Mouse (Mus musculus) Patski (cell line): ENCODE measurements around the gene Prox2. TPM values are rescaled to one million over a fixed set of nuclear protein-coding genes. Genes with fewer than 3 reads are reported as not detected.

Experiments used
- ATAC-seq: fragments of 100-300 bp; one replicate; pipeline ENCODE4 v1.8.0; 2021
- CTCF ChIA-PET: fragments of 350-600 bp; sonication (Branson Sonifier 250); formaldehyde crosslinking; loops from one replicate; lab custom pipeline; 2022; ENCODE audit warnings: inconsistent platforms; lab: Charles Lee
- POLR2A ChIA-PET: fragments of 350-600 bp; sonication (Branson Sonifier 250); formaldehyde crosslinking; loops from one replicate; lab custom pipeline; 2022; ENCODE audit warnings: antibody characterized with exemption, inconsistent platforms; lab: Charles Lee
- DNase-seq: peaks from one replicate; pipeline ENCODE4 v3.0.0-alpha.2; 2011; ENCODE audit warnings: low read depth, low spot score
- H3K27me3 ChIP-seq: fragments of 371-371 bp; one replicate; pipeline ENCODE4 v1.5.1; 2021
- CTCF ChIP-seq: fragments of 100-300 bp; IDR thresholded peaks from one replicate; pipeline ENCODE4 v1.5.1; 2021
- in situ Hi-C: fragments of 300-500 bp; cut with MboI; formaldehyde crosslinking; loops from 3 replicates; pipeline ENCODE4 v1.11.1; 2018; ENCODE audit warnings: low pct_unique_long_range_greater_than_20kb, mixed read lengths
- polyA plus RNA-seq: library from polyadenylated mRNA; unstranded; gene quantifications from one replicate; pipeline ENCODE4 v1.2.3, GENCODE M21; 2021

Gene Prox2
- polyA plus RNA-seq: 2.7 TPM

DNA sequence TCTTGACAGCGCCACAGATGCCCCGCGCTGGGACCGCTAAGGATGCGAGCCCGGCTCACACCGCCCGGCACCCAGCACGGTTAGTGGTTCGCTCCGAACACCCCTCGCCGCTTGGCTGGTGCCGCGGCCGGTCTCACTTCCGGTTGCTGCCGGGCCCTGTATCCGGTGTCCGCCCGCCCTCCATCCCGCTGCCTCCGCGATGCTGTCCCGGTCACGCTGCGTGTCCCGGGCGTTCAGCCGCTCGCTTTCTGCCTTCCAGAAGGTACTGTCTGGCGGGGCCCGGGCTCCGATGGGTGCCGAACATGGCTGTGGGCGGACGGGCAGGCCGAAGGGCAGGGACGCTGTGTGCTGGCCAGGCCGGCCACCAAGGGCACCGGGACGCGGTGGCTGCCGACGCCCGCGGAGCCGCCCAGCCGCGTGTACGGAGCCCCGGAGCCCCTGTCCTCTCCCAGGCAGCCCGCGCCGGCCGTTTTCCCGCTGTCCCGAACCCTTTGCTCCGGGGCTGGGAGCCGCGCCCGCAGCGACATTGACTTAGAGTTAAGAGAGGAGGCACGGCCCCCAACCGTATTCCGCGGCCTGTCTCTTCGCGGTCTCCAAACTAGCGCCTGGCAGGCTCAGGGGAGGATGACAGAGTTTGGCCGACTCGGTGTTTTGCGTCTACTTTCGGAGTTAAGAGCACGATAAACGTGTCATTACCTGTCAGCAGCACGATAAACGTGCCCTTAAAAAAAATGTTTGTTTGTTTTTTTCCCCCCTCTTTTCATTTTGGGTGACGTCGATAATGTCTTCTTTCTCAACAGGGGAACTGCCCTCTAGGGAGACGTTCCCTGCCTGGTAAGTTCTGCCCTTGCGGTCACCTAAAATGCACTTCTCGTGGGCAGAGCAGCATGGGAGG lies at the start of gene Prox2, which contains the start of gene Dlst:
Gene Prox2 (minus strand): TSS at position 62 of the 895 bp plus-strand sequence.
Gene Dlst (plus strand): TSS at position 136 of the 895 bp plus-strand sequence.
- no peaks in the 10 kb centered on the region for H3K27me3 ChIP-seq
- CTCF ChIA-PET: interaction anchor here (1.9 kb wide), 1 partner anchor 19 kb away, joined by 7 read pairs; no protein-coding TSS in a partner anchor
- in situ Hi-C loops: no loop called here
- ATAC-seq: peak; percentile 79
- POLR2A ChIA-PET: interaction anchor here (1.0 kb wide), 1 partner anchor 19 kb away, joined by 3 read pairs; no protein-coding TSS in a partner anchor
- TF ChIP-seq CTCF: no peak
- no peak for DNase-seq

DNA sequence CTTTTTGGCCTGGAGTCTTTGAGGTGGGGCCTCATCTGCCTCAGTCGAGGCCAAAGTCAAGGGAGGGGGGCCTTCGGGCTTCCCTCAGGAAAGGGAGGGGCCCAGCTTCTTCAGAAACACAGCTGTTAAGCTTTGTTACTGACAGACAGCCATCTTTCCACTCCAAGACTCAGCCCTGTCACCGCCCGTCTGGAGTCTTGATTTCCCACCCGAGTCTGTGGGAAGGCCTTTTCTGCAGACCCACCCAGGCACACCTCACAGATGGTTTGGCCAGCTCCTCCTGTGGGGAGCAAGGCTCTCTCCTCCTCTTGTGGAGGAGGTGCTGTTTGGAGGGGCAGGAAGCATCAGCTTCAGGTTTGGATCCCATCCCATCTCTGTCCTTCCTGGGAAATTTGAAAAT lies 49.0 kb upstream of the Prox2 start:
- in situ Hi-C loops: no loop called here
- CTCF ChIA-PET: no interaction called here
- ATAC-seq (no peak), DNase-seq (no peak)
- no peak for TF ChIP-seq CTCF
- H3K27me3 ChIP-seq: no peaks in the 10 kb centered on the region
- POLR2A ChIA-PET: no interaction called here

DNA sequence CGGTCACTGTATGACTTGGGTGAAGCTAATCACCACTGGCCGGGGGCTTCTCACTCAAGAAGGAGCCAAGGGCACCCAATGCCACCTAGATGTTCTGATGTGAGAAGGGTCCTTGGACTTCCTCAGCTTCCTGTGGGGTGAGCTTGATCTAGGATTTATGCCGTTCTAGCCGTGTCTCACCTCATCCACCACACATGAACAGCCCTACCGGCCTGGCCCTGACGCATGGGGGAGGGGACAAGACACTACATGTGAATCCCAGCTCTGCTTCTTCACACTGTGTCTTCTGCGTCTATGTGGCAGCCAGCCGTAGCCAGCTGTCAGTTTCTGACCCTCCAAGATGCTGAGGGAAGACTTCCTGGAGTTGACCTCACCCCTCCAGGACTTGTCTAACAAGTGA lies 48.2 kb upstream of the Prox2 start:
- DNase-seq (no peak), ATAC-seq (no peak)
- CTCF ChIA-PET: no interaction called here
- no peak for TF ChIP-seq CTCF
- in situ Hi-C loops: no loop called here
- H3K27me3 ChIP-seq: no peaks in the 10 kb centered on the region
- POLR2A ChIA-PET: no interaction called here

DNA sequence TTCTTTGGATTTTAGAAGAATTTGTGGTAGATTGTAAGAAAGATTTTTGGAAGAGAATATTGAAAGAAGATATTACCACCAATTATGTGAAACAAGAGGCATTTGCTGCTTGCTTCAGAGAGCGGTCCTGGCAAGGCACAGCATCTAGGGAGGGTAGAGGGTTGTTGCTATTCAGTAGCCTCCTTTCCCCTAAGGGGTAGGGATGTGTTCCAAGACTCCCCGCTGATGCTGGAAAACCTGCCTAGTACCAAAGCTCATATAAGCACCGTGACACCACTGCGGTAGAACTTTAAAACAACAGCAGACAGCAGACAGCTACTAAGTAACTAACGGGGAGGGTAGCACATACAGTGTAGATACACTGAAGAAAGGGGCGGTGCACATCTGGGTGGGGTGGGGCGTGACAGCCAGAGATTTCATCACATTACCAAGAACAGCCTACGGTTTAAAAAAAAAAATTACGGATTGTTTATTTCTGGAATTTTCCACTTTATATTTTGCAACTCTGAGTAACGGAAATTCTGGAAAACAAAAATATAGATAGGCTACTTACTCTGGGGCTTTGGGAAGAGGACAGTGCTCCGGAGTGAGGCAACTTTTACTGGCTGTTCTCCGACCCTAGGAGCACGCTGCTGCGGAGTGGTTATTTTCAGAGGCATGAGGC lies 47.4 kb upstream of the Prox2 start:
- DNase-seq (no peak), ATAC-seq (no peak)
- POLR2A ChIA-PET: no interaction called here
- no peak for TF ChIP-seq CTCF
- in situ Hi-C loops: no loop called here
- no peaks in the 10 kb centered on the region for H3K27me3 ChIP-seq
- CTCF ChIA-PET: no interaction called here

DNA sequence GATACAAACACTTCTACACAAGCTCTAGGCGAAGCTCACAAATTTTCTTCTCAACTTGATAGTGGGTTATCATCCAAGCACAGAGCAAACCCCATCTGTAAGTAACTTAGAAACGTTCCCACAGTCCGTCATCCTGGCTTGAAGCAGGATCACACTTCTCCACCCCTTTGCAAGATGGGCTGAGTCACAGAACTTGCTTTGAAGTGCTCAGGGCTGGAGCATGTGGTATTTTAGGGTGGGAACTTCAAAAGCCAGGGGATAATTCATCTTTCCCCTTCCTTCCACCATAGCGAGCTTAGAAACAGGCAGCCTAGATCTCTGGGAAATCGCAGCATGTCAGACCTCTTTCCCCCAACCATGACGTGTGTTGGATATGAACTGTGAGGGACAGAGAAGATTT lies 45.8 kb upstream of the Prox2 start:
- in situ Hi-C loops: no loop called here
- no peak for TF ChIP-seq CTCF
- ATAC-seq (no peak), DNase-seq (no peak)
- H3K27me3 ChIP-seq: no peaks in the 10 kb centered on the region
- POLR2A ChIA-PET: no interaction called here
- CTCF ChIA-PET: no interaction called here

DNA sequence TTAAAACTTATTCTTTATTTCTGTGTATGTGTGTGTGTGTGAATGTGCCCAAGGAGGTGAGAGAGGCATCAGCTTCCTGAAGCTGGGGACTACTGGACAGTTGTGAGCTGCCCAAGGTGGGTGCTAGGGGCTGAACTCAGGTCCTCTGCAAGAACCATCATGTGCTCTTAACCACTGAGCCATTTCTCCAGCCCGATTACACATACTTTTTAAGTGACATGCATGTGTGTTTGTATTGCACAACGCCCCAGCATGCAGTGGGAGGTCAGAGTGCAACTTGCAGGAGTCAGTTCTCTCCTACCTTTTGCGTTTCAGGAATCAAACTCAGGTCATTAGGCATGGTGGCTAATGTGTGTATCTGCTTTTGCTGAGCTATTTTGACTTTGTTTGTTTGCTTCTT lies 42.5 kb upstream of the Prox2 start:
- CTCF ChIA-PET: interaction anchor here (1.2 kb wide), 1 partner anchor 13 kb away, joined by 4 read pairs; no protein-coding TSS in a partner anchor
- no peak for TF ChIP-seq CTCF
- no peak for DNase-seq
- POLR2A ChIA-PET: no interaction called here
- no peak for ATAC-seq
- in situ Hi-C loops: no loop called here
- no peaks in the 10 kb centered on the region for H3K27me3 ChIP-seq

DNA sequence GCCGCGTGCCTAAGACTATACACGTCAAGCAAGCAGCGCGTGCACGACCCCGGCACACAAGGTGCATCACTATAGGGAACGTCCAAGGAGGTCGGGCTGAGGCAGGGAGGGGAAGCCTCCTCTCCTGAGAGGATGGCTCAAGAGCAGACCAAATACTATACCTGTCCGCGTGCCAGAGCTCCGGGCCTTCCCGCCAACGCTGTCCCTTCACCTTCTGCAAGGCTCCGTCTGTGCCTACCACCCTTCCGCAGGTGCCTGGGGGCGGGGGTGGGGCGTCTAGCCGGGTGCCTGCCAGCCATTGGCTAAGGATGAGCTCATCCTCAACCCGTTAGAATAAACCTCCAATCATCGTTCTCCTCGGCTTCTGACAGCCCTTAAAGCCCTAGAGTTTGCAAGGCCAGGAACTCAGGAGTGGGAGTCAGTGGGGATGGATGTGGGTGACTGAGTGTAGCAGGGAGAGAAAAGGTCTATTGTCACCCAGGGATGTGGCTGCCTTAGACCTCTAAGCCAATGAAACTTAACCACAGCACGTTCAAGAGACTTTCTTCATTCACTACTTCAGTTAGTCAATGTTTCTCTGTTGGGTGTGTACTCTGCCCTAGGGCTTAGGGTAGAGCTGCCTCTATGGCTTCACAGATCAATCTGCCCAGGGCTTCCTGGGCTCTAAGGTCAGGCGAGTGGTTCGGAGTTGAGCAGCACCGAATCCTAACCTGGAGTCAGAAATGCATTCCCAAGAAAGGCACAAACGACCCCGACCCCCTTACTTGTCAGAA lies 40.6 kb upstream of the Prox2 start, which contains the start of gene Rps6kl1:
Gene Rps6kl1 (minus strand): TSS at position 263 of the 773 bp plus-strand sequence.
- no peak for ATAC-seq
- no peak for DNase-seq
- in situ Hi-C loops: no loop called here
- POLR2A ChIA-PET: no interaction called here
- CTCF ChIA-PET: interaction anchor here (1.3 kb wide), 1 partner anchor 135 kb away, joined by 3 read pairs; no protein-coding TSS in a partner anchor
- no peaks in the 10 kb centered on the region for H3K27me3 ChIP-seq
- no peak for TF ChIP-seq CTCF

DNA sequence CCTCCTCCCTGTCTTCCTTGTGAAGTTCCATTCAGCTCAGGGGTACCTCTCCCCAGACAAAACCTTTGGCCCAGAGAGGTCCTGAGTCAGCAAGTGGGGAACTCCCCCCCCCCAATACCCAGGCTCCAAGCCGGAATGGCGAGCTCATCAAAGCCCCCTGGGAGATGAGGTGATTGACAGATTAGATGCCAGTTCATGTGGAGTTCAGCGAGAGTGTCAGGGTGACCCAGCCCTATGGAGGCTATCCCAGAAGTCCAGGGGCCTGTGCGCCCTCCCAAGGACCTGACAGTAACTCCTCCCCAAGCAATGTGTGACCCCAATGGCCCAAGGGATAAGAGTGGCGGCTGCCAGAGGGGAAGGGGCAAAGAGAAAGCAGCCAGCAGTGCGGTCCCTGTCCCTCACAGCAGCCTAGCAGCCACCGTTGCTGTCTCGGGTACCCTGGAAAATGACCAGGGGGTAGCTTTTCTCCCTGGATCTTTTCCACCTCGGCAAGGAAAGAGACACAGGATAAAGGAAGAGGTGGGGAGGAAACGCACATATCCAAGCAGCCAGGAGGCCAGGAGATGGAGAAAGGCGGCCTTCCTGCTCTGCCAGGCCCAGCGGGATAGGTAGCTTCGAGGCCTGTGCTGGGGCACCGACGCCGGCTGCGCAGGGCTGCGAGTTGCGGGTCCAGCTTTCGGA lies 39.9 kb upstream of the Prox2 start:
- ATAC-seq (no peak), DNase-seq (no peak)
- in situ Hi-C loops: no loop called here
- H3K27me3 ChIP-seq: no peaks in the 10 kb centered on the region
- POLR2A ChIA-PET: no interaction called here
- CTCF ChIA-PET: interaction anchor here (1.1 to 1.3 kb wide), 2 partner anchors 13 to 136 kb away, joined by 3 read pairs; no protein-coding TSS in a partner anchor
- no peak for TF ChIP-seq CTCF

DNA sequence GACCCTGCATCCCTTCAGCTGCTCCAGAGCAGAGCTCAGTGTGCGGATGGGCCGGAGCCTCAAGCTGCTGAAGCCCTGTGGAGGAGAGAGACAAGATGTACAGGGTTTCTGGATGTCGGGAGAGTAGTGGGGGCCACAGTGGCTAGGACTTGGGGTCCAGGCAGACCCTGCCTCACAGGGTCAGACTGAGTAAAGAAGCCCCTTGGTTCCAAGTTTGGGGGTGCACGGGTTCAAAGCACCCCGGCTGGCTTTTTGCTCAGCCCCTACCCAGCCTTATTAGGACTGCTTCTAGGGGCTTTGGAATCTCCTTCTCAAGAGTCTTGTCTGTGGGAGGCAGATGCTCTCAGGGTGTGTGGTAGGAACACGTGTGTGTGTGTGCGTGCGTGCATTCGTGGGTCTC lies 36.3 kb upstream of the Prox2 start:
- TF ChIP-seq CTCF: no peak
- no peaks in the 10 kb centered on the region for H3K27me3 ChIP-seq
- in situ Hi-C loops: no loop called here
- ChIA-PET CTCF (interaction anchor here (2.8 kb wide), 1 partner anchor 158 kb away, joined by 9 read pairs; no protein-coding TSS in a partner anchor), POLR2A (no interaction called here)
- no peak for ATAC-seq
- no peak for DNase-seq
